Mouse (Mus musculus) liver, postnatal 0 days (tissue): ENCODE measurements around the gene Gm20906. TPM values are rescaled to one million over a fixed set of nuclear protein-coding genes. Genes with fewer than 3 reads are reported as not detected.
"Not testable (repeated sequence)": the region's sequence is repeated elsewhere in the genome, so short reads cannot be mapped to it uniquely, and the experiment has no call there.

Source experiments
- ATAC-seq: fragments of 200-750 bp; cut with Nextera tagmentation; 2 replicates; pipeline ENCODE4 v1.8.0; 2017; ENCODE audit warnings: mild to moderate bottlenecking, moderate library complexity
- DNase-seq: peaks from one replicate; pipeline ENCODE4 v3.0.0-alpha.2; 2016
- H3K27ac ChIP-seq: fragments of 300-500 bp; sonication (generic); 2 replicates; pipeline ENCODE4 v1.5.1; 2014; ENCODE audit warnings: antibody characterized with exemption, moderate library complexity, mild to moderate bottlenecking, low read depth
- H3K27me3 ChIP-seq: fragments of 300-500 bp; sonication (generic); 2 replicates; pipeline ENCODE4 v1.6.1; 2014; ENCODE audit warnings: low read length, control low read depth, mixed read lengths; ENCODE audit not compliant: insufficient read depth
- H3K36me3 ChIP-seq: fragments of 300-500 bp; sonication (generic); replicated peaks from 2 replicates; pipeline ENCODE4 v1.6.1; 2014; ENCODE audit warnings: mild to moderate bottlenecking, control low read depth, low read length, moderate library complexity, mixed read lengths; ENCODE audit not compliant: insufficient read depth
- H3K4me1 ChIP-seq: fragments of 300-500 bp; sonication (generic); 2 replicates; pipeline ENCODE4 v1.6.1; 2014; ENCODE audit warnings: antibody characterized with exemption, mild to moderate bottlenecking, control low read depth; ENCODE audit not compliant: insufficient read depth
- H3K4me2 ChIP-seq: fragments of 300-500 bp; sonication (generic); 2 replicates; pipeline ENCODE4 v1.6.1; 2014; ENCODE audit warnings: low read depth, mild to moderate bottlenecking, low read length, moderate library complexity, mixed read lengths
- H3K4me3 ChIP-seq: fragments of 300-500 bp; sonication (generic); 2 replicates; pipeline ENCODE4 v1.5.1; 2014; ENCODE audit warnings: low read depth, low read length
- H3K9ac ChIP-seq: fragments of 300-500 bp; sonication (generic); replicated peaks from 2 replicates; pipeline ENCODE4 v1.6.1; 2014; ENCODE audit warnings: mild to moderate bottlenecking, moderate library complexity
- H3K9me3 ChIP-seq: fragments of 300-500 bp; sonication (generic); 2 replicates; pipeline ENCODE4 v1.6.1; 2016; ENCODE audit warnings: mild to moderate bottlenecking, control low read depth, low read length, mixed read lengths
- WGBS: fragments of 180-500 bp; shearing (Covaris S2); extraction: QIAGEN DNeasy Blood & Tissue Kit; methylation state at CpG from one replicate; pipeline ENCODE4 v1.1.7; 2014; ENCODE audit not compliant: insufficient replicate concordance; 5-methylcytosine and 5-hydroxymethylcytosine counted together
- polyA plus RNA-seq: library from polyadenylated mRNA; unstranded; fragments of >200 nt; fragmentation: Nextera tagmentation; extraction: Ambion mirVana; gene quantifications from 2 replicates; pipeline ENCODE4 v1.2.1, GENCODE M21; 2015

Gm20906 gene
- polyA plus RNA-seq = not detected in 2 replicates

DNA sequence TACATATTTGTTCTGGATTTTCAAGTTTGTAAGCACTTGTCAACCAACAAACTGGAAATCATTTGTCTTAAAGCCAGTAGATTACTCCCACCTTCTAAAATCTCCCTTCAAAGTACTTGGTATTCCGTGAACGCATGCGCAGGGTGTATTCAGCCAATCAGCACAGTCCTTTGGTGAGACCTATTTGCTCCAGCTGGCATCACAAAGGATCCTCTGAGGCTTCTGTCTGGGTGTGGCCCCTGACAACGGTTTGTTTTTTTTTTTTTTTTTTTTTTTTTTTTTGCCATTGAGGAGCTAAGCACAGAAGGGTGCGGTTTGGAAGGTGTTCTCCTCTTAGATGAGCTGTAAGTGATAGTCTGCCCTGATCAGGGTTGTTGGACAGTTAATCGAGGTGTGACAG is at the start of gene Gm20906:
Gm20906 (plus strand) TSS at position 301 of the 400 bp plus-strand sequence.
- H3K4me2 ChIP-seq, H3K4me3 ChIP-seq, H3K36me3 ChIP-seq, ATAC-seq, H3K9me3 ChIP-seq, H3K4me1 ChIP-seq, DNase-seq, H3K27ac ChIP-seq, H3K9ac ChIP-seq, H3K27me3 ChIP-seq: not testable (repeated sequence)
- WGBS = no CpG with 5 or more reads among the region's 6 CpGs
